Mouse (Mus musculus): ENCODE data around the gene Hmgcl. TPM values are rescaled to one million over a fixed set of nuclear protein-coding genes. Genes with fewer than 3 reads are reported as not detected.

Gene Hmgcl
- polyA plus RNA-seq (2014; fragmentation: Nextera tagmentation; extraction: Ambion mirVana), result 81.7 and 89.4 TPM in 2 replicates

DNA sequence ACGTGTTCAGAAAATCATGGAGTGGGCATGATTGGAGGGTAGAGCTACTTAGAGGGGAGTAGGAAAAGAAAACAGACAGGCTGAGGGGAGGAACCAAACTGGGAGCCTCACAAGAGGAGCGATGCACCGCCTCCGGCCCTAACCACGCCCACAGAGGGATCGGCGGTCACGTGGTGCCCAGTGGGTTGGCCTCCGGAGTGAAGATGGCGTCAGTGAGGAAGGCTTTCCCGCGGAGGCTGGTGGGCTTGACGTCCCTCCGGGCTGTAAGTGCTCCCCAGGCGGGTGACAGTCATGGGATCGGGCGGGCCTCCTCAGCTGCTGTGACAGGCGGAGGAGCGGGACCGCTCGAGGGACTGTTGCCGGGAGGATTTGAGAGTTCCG, at the start of gene Hmgcl:
Gene Hmgcl, plus strand, starts transcription at position 171 of the 381 bp plus-strand sequence.
- peak within 1 kb of the TSS; percentile 84 for H3K4me3 ChIP-seq (ENCODE audit: low read depth, low read length)
- peak within 1 kb of the TSS; percentile 66 for H3K27ac ChIP-seq (replicated peaks; ENCODE audit: low read depth, low read length)

DNA sequence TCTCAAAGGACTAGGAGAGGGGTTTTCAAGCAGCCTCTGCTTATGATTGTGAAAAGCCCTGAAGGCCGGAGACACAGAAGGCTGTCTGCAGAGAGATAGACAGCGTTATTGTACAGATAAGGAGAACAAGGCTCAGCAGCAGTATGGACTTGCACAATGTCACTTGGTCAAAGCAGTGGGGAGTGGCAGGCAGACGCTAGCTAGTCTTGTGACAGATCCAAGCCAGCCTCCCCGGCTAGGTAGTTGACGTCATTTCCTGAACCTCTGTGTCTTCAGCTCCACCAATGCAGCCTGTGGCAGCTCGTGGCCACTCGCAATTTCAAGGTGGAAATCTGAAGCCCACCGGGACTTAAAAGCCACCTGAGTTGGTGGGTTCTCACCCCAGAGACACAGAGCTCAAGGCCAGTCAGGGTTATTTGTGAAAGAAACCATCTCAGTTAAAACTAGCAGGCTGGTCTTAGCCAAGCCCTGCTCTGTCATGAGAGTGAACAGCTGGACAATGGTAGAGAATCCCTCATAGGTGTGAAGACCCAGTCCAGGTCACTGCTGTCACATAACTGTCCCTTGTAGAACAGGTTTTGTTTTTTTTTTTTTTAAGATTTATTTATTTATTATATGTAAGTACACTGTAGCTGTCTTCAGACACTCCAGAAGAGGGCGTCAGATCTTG, 47.7 kb upstream of the Hmgcl start:
- H3K27ac ChIP-seq (replicated peaks; ENCODE audit: low read depth, low read length), result no peak overlapping the region
- no peaks in the 10 kb centered on the region for H3K9me3 ChIP-seq (ENCODE audit: control insufficient read depth, low read length)
- 0 out of 2 replicates have a peak, but pooled peaks have one; percentile 22 for ATAC-seq (ENCODE audit: low read depth)
- H3K27me3 ChIP-seq (replicated peaks; ENCODE audit: control insufficient read depth, insufficient read depth, low read length), result no peaks in the 10 kb centered on the region
- WGBS, result 56% methylated on average over 8 of the region's 9 CpGs
- no peak overlapping the region for H3K4me3 ChIP-seq (ENCODE audit: low read depth, low read length)
- H3K36me3 ChIP-seq (ENCODE audit: control insufficient read depth, insufficient read depth, low read length), result no peaks in the 10 kb centered on the region
- DNase-seq (ENCODE audit: low spot score), result no peak
- no peaks in the 10 kb centered on the region for H3K4me1 ChIP-seq (ENCODE audit: control insufficient read depth, insufficient read depth, low read length)
- H3K9ac ChIP-seq (ENCODE audit: low read depth, low read length), result no peak overlapping the region
- no peak overlapping the region for H3K4me2 ChIP-seq (ENCODE audit: low read depth, low read length)

More for the DNA sequence above, at the start of gene Hmgcl:
- Histone ChIP-seq H3K4me1 (ENCODE audit: control insufficient read depth, insufficient read depth, low read length) (peaks cover 11% of the 10 kb centered on the region; the same call in 1 of the 2 replicates), H3K9ac (ENCODE audit: low read depth, low read length) (peak within 1 kb of the TSS; percentile 78), H3K9me3 (ENCODE audit: control insufficient read depth, low read length) (no peaks in the 10 kb centered on the region), H3K27me3 (replicated peaks; ENCODE audit: control insufficient read depth, insufficient read depth, low read length) (no peaks in the 10 kb centered on the region), H3K4me2 (ENCODE audit: low read depth, low read length) (peak within 1 kb of the TSS; percentile 80), H3K36me3 (ENCODE audit: control insufficient read depth, insufficient read depth, low read length) (peaks cover 6% of the 10 kb centered on the region)
- peak; percentile 94 for ATAC-seq (ENCODE audit: low read depth)
- under 1% methylated on average over 15 of the region's 23 CpGs for WGBS
- peak; percentile 97 for DNase-seq (ENCODE audit: low spot score)

DNA sequence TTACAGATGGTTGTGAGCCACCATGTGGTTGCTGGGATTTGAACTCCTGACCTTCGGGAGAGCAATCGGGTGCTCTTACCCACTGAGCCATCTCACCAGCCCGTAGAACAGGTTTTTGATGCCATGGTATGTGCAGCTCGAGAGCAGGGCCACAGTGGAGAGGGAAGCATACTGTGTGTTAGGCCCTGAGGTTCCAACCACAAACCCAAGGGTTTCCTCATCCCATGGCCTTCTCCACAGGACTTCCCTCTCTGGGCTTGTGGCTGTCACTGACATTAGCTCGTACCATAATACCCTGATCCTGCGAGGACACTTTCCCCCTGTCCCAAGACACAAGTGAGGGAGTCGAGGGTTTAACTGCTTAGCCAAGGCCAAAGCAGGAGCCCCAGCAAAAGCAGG, 47.2 kb upstream of the Hmgcl start:
- Histone ChIP-seq H3K9me3 (ENCODE audit: control insufficient read depth, low read length) (no peaks in the 10 kb centered on the region), H3K4me2 (ENCODE audit: low read depth, low read length) (no peak overlapping the region), H3K27me3 (replicated peaks; ENCODE audit: control insufficient read depth, insufficient read depth, low read length) (no peaks in the 10 kb centered on the region), H3K9ac (ENCODE audit: low read depth, low read length) (no peak overlapping the region), H3K36me3 (ENCODE audit: control insufficient read depth, insufficient read depth, low read length) (no peaks in the 10 kb centered on the region), H3K27ac (replicated peaks; ENCODE audit: low read depth, low read length) (no peak overlapping the region), H3K4me1 (ENCODE audit: control insufficient read depth, insufficient read depth, low read length) (no peaks in the 10 kb centered on the region), H3K4me3 (ENCODE audit: low read depth, low read length) (no peak overlapping the region)
- DNase-seq (ENCODE audit: low spot score) (no peak), ATAC-seq (ENCODE audit: low read depth) (no peak)
- 81% methylated on average over 7 of the region's 7 CpGs for WGBS

DNA sequence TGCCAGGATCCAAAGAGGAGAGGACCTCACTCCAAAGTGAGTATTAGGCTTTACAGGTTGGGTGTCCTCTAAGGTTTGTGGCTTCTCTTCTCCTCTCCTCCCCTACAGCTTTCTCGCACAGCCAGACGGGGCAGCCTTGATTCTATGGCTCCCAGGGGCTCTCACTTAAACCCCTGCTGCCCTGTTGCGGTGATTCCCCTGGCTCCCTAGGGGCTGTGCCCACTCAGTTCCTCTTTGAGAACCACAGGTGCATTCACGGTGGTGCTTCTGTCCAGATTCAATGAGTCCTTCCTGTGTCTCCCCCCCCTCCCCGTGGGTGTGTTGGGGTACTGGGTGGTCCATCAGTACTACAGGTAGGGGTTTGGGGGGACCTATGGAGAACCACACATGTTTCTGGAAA, 46.2 kb upstream of the Hmgcl start:
- Histone ChIP-seq H3K27me3 (replicated peaks; ENCODE audit: control insufficient read depth, insufficient read depth, low read length) (no peaks in the 10 kb centered on the region), H3K36me3 (ENCODE audit: control insufficient read depth, insufficient read depth, low read length) (no peaks in the 10 kb centered on the region), H3K4me2 (ENCODE audit: low read depth, low read length) (no peak overlapping the region), H3K27ac (replicated peaks; ENCODE audit: low read depth, low read length) (no peak overlapping the region), H3K9me3 (ENCODE audit: control insufficient read depth, low read length) (no peaks in the 10 kb centered on the region), H3K9ac (ENCODE audit: low read depth, low read length) (no peak overlapping the region), H3K4me1 (ENCODE audit: control insufficient read depth, insufficient read depth, low read length) (no peaks in the 10 kb centered on the region), H3K4me3 (ENCODE audit: low read depth, low read length) (no peak overlapping the region)
- ATAC-seq (ENCODE audit: low read depth) (no peak), DNase-seq (ENCODE audit: low spot score) (no peak)
- 74% methylated on average over 5 of the region's 5 CpGs for WGBS

DNA sequence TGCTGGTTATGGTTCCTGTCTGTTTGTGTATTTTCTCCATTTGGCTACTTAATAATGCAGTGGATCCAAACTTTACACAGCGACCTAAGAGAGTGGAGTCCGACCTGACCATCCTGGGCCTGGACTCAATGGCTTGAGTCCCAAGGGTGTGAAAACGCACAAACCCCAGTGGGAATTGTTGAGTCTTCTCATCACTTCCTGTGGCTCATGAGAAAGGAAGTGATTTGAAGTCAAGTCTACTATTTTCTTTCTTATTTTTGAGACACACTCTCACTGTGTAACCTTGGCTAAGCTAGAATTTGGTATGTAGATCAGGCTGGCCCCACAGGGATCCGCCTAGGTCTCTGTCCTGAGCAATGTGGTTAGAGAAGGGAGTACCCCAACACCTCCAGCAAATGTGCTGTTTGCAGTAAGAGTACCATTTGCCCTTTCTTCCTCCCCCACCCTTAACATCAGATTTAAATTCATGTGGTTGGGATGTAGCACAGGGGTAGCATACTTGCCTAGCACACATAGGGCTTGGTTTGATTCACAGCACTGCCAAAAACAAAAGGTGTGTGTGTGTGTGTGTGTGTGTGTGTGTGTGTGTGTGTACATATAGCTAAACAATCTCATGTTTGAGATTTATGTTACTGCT, 43.5 kb upstream of the Hmgcl start:
- H3K4me2 ChIP-seq (ENCODE audit: low read depth, low read length), result no peak overlapping the region
- no peaks in the 10 kb centered on the region for H3K9me3 ChIP-seq (ENCODE audit: control insufficient read depth, low read length)
- H3K4me1 ChIP-seq (ENCODE audit: control insufficient read depth, insufficient read depth, low read length), result no peaks in the 10 kb centered on the region
- no peaks in the 10 kb centered on the region for H3K36me3 ChIP-seq (ENCODE audit: control insufficient read depth, insufficient read depth, low read length)
- WGBS, result 84% methylated on average over 4 of the region's 4 CpGs
- no peak overlapping the region for H3K27ac ChIP-seq (replicated peaks; ENCODE audit: low read depth, low read length)
- no peak overlapping the region for H3K4me3 ChIP-seq (ENCODE audit: low read depth, low read length)
- no peaks in the 10 kb centered on the region for H3K27me3 ChIP-seq (replicated peaks; ENCODE audit: control insufficient read depth, insufficient read depth, low read length)
- no peak overlapping the region for H3K9ac ChIP-seq (ENCODE audit: low read depth, low read length)
- no peak for ATAC-seq (ENCODE audit: low read depth)
- DNase-seq (ENCODE audit: low spot score), result no peak

DNA sequence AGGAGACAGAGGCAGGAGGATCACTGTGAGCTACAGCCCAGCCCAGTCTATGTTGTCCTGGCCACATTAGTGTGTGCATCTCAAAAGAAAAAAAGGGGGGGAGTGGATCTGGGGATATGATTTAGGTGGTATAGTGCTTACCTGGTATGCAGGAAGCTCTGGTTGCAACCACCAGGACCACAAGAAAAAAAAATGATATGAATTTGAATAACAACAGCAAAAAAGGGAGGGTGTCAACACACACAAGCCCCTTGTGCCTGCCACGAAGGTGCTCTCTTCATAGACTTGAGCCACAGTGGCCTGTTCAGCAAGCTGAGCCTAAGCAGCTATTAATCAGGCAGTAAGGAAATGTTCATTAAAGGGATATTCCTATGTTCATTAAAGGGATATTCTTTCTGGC, 41.4 kb upstream of the Hmgcl start:
- Histone ChIP-seq H3K4me1 (ENCODE audit: control insufficient read depth, insufficient read depth, low read length) (no peaks in the 10 kb centered on the region), H3K9ac (ENCODE audit: low read depth, low read length) (no peak overlapping the region), H3K9me3 (ENCODE audit: control insufficient read depth, low read length) (no peaks in the 10 kb centered on the region), H3K4me2 (ENCODE audit: low read depth, low read length) (no peak overlapping the region), H3K27me3 (replicated peaks; ENCODE audit: control insufficient read depth, insufficient read depth, low read length) (no peaks in the 10 kb centered on the region), H3K4me3 (ENCODE audit: low read depth, low read length) (no peak overlapping the region), H3K27ac (replicated peaks; ENCODE audit: low read depth, low read length) (no peak overlapping the region), H3K36me3 (ENCODE audit: control insufficient read depth, insufficient read depth, low read length) (no peaks in the 10 kb centered on the region)
- WGBS, result 47% methylated on average over 1 of the region's 1 CpGs
- no peak for DNase-seq (ENCODE audit: low spot score)
- no peak for ATAC-seq (ENCODE audit: low read depth)

DNA sequence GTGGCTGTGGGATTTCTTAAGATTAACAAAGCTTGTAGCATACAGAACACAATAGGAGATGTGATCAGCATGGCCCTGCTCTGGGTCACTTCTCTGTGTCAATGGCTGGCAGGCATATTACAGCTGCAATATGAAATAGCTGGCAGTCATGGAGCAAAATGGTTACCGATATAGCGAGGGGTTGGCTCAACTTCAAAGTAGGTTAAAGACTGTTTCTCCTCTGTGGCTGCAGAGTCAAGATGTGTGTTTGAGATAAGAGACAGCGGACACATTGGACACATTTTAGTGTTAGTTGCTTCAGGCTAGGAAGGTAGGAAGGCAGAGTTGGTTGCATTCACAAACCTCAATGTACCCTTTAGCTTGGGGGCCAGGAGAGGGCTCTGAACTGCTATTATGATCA, 39.6 kb upstream of the Hmgcl start:
- Histone ChIP-seq H3K4me1 (ENCODE audit: control insufficient read depth, insufficient read depth, low read length) (no peaks in the 10 kb centered on the region), H3K27ac (replicated peaks; ENCODE audit: low read depth, low read length) (no peak overlapping the region), H3K27me3 (replicated peaks; ENCODE audit: control insufficient read depth, insufficient read depth, low read length) (no peaks in the 10 kb centered on the region), H3K9me3 (ENCODE audit: control insufficient read depth, low read length) (no peaks in the 10 kb centered on the region), H3K36me3 (ENCODE audit: control insufficient read depth, insufficient read depth, low read length) (no peaks in the 10 kb centered on the region), H3K9ac (ENCODE audit: low read depth, low read length) (no peak overlapping the region), H3K4me2 (ENCODE audit: low read depth, low read length) (no peak overlapping the region), H3K4me3 (ENCODE audit: low read depth, low read length) (no peak overlapping the region)
- 74% methylated on average over 3 of the region's 3 CpGs for WGBS
- ATAC-seq (ENCODE audit: low read depth), result no peak
- no peak for DNase-seq (ENCODE audit: low spot score)

DNA sequence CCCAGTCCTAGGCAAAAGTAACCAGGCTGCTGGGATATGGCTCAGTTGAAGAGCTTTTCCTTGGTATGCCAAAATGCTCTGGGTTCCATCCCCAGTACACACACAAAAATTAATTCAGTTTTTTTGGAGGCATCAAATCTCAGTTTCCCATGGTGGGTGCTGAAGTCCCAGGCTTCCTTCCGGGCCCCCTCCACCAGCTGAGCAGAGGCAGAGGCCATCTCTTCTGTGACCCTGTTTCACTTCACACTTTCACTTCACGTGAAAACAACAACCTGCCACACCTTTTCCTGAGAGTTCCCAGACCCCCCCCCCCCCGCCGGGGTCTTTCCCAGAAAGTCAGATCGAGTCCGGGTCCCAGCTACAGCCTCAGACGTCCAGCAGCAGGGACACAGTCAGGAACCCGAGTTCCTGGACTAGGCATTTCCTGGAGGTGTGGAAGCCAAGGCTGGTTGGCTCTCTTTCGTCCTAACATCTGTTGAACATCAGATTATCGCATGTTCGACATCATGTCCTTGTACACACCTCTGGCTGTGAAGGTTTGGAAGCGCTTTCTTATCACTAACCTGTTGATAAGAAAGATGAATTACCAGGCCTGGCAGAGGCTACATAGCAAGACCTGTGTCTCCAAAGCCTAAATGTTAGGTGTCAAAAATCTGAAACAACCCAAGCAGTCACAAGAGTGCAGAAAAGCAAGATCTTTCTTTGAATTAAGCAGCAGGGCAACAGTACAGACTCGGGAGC, 36.8 kb upstream of the Hmgcl start:
- Histone ChIP-seq H3K4me3 (ENCODE audit: low read depth, low read length) (no peak overlapping the region), H3K27ac (replicated peaks; ENCODE audit: low read depth, low read length) (no peak overlapping the region), H3K4me1 (ENCODE audit: control insufficient read depth, insufficient read depth, low read length) (no peaks in the 10 kb centered on the region), H3K4me2 (ENCODE audit: low read depth, low read length) (no peak overlapping the region), H3K27me3 (replicated peaks; ENCODE audit: control insufficient read depth, insufficient read depth, low read length) (no peaks in the 10 kb centered on the region), H3K9me3 (ENCODE audit: control insufficient read depth, low read length) (no peaks in the 10 kb centered on the region), H3K9ac (ENCODE audit: low read depth, low read length) (no peak overlapping the region), H3K36me3 (ENCODE audit: control insufficient read depth, insufficient read depth, low read length) (no peaks in the 10 kb centered on the region)
- ATAC-seq (ENCODE audit: low read depth) (no peak), DNase-seq (ENCODE audit: low spot score) (no peak)
- WGBS, result 54% methylated on average over 13 of the region's 13 CpGs

Measured in embryonic facial prominence, embryonic 14.5 days (tissue).